Mouse (Mus musculus) myocyte (in vitro differentiated cells): ENCODE data around the gene Slc9a9. TPM values are rescaled to one million over a fixed set of nuclear protein-coding genes. Genes with fewer than 3 reads are reported as not detected.

Experiments
- H3K27me3 ChIP-seq: one replicate; pipeline ENCODE4 v1.6.1; 2011; ENCODE audit not compliant: control insufficient read depth, insufficient read depth, insufficient read length
- H3K36me3 ChIP-seq: one replicate; pipeline ENCODE4 v1.6.1; 2011; ENCODE audit not compliant: control insufficient read depth, insufficient read depth
- H3K4me2 ChIP-seq: one replicate; pipeline ENCODE4 v1.6.1; 2011; ENCODE audit warnings: low read depth, control low read depth
- H3K4me3 ChIP-seq: one replicate; pipeline ENCODE4 v1.5.1; 2011; ENCODE audit warnings: mild to moderate bottlenecking, control low read depth, moderate library complexity
- H3K79me2 ChIP-seq: one replicate; pipeline ENCODE4 v1.6.1; 2011; ENCODE audit not compliant: control insufficient read depth, insufficient read depth
- H3ac ChIP-seq: one replicate; pipeline ENCODE4 v1.6.1; 2011; ENCODE audit not compliant: control insufficient read depth, insufficient read length
- CEBPB ChIP-seq: IDR thresholded peaks from 2 replicates; pipeline ENCODE4 v1.6.1; 2011; ENCODE audit warnings: mild to moderate bottlenecking, moderate library complexity; ENCODE audit not compliant: poor library complexity, insufficient read depth, severe bottlenecking
- E2F4 ChIP-seq: IDR thresholded peaks from one replicate; pipeline ENCODE4 v1.6.1; 2011; ENCODE audit warnings: mild to moderate bottlenecking, control low read depth, moderate library complexity; ENCODE audit not compliant: insufficient read depth
- MAX ChIP-seq: IDR thresholded peaks from one replicate; pipeline ENCODE4 v1.6.1; 2011; ENCODE audit warnings: low read depth, mild to moderate bottlenecking, control low read depth
- MYOD1 ChIP-seq, 3 experiments: IDR thresholded peaks; one replicate each; pipeline ENCODE4 v1.6.1; 2011; ENCODE audit warnings: control low read depth in 2 of 3, low read depth in 2 of 3, mild to moderate bottlenecking in 2 of 3, moderate library complexity in 1 of 3; ENCODE audit not compliant: insufficient read length in 2 of 3, control insufficient read depth in 1 of 3
- MYOG ChIP-seq, 3 experiments: IDR thresholded peaks; one replicate each; pipeline ENCODE4 v1.6.1; 2011; ENCODE audit warnings: control low read depth in 2 of 3, low read depth in 2 of 3, mild to moderate bottlenecking in 2 of 3; ENCODE audit not compliant: insufficient read length in 2 of 3, control insufficient read depth in 1 of 3, insufficient read depth in 1 of 3
- POLR2A ChIP-seq: IDR thresholded peaks from one replicate; pipeline ENCODE4 v1.6.1; 2011; ENCODE audit warnings: low read depth, mild to moderate bottlenecking, control low read depth, moderate library complexity; ENCODE audit not compliant: insufficient read length
- POLR2AphosphoS2 ChIP-seq: IDR thresholded peaks from one replicate; pipeline ENCODE4 v1.6.1; 2011; ENCODE audit warnings: low read depth, control low read depth; ENCODE audit not compliant: insufficient read length
- REST ChIP-seq: IDR thresholded peaks from one replicate; pipeline ENCODE4 v1.6.1; 2011; ENCODE audit warnings: mild to moderate bottlenecking, control low read depth, moderate library complexity; ENCODE audit not compliant: insufficient read depth, insufficient read length
- SRF ChIP-seq: IDR thresholded peaks from one replicate; pipeline ENCODE4 v1.6.1; 2011; ENCODE audit warnings: low read depth; ENCODE audit not compliant: control insufficient read depth, insufficient read length
- TCF12 ChIP-seq: IDR thresholded peaks from one replicate; pipeline ENCODE4 v1.6.1; 2011; ENCODE audit warnings: mild to moderate bottlenecking, control low read depth; ENCODE audit not compliant: poor library complexity, insufficient read depth, severe bottlenecking
- TCF3 ChIP-seq: IDR thresholded peaks from one replicate; pipeline ENCODE4 v1.6.1; 2011; ENCODE audit warnings: low read depth, control low read depth; ENCODE audit not compliant: insufficient read length
- USF1 ChIP-seq: IDR thresholded peaks from one replicate; pipeline ENCODE4 v1.6.1; 2011; ENCODE audit warnings: low read depth, mild to moderate bottlenecking, control low read depth, moderate library complexity
- polyA plus RNA-seq: library from polyadenylated mRNA; unstranded; fragments of >200 nt; fragmentation: generic; extraction: Trizol; gene quantifications from one replicate; pipeline ENCODE4 v1.2.1, GENCODE M21; 2012; ENCODE audit warnings: missing spikeins

Gene Slc9a9
- polyA plus RNA-seq, 1 experiment, result 21.5 TPM

DNA sequence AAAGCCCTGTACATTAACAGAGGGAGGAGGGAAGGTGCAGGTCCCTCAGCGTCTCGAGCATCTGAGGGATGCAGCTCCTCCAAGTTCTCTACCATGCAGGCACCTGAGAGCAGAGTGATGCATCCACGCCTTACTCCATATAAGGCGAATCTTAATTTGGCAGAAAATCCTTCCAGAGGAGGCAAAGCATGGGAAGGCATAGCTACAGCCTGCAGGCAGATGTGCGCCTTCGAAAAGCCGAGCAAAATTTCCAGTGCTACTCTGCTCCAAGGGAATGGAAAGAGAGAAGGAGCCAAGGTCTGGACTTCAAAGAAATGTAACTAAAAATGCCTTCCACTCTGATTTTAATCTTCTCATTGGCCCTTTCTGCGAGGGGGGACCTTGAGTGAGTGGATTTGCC, 80.5 kb downstream of the Slc9a9 start:
- no peak overlapping the region for H3ac ChIP-seq
- H3K4me3 ChIP-seq, result no peak overlapping the region
- no peaks in the 10 kb centered on the region for H3K27me3 ChIP-seq
- peaks cover 9% of the 10 kb centered on the region for H3K36me3 ChIP-seq
- H3K79me2 ChIP-seq, result no peaks in the 10 kb centered on the region
- no peak overlapping the region for H3K4me2 ChIP-seq
- TF ChIP-seq MYOD1 (IDR thresholded peaks at IDR 0.05; ENCODE audit: control insufficient read depth in 1 of 3, insufficient read length in 2 of 3, low read depth in 2 of 3), result no peak
- no peak for TF ChIP-seq CEBPB
- TF ChIP-seq USF1, result no peak
- no peak for TF ChIP-seq SRF
- no peak for TF ChIP-seq REST
- no peak for TF ChIP-seq POLR2AphosphoS2
- TF ChIP-seq MYOG (IDR thresholded peaks at IDR 0.05; ENCODE audit: control insufficient read depth in 1 of 3, insufficient read depth in 1 of 3, insufficient read length in 2 of 3, low read depth in 2 of 3), result no peak
- TF ChIP-seq E2F4, result no peak
- no peak for TF ChIP-seq MAX
- TF ChIP-seq TCF12, result no peak
- TF ChIP-seq TCF3, result no peak
- TF ChIP-seq POLR2A, result no peak

DNA sequence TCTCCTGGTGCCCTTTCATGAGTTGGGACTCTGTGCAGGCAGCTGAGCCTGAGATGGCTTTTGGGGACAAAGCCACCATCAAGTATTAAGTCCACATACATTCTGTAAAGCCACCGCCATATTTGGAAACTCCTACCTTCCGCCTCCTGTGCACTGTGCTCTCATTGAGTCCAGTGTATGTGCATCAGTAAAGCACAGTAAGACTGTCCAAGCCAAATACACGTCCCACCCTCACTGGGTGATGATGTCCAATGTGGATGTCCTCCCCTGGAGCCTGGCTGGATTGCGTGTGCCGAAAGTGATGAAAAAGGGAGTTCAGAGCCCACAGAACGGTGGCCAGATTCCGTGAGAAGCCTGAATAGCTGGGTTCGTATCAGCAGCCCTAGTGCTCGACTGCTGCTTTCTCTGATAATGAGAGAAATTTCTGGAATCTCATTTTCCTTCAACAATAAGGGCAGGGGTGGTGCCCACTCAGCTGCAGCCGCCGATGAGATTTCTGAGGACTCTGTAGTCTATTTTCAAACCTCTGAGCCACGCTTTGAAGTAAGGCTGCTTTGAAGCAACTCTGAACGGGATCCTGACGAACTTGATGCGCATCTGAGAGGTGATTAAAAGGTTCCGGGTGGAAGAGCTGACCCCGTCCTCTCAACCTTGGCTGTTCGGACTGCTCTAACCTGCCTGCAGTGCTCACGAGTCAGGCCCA, 81.4 kb downstream of the Slc9a9 start:
- no peaks in the 10 kb centered on the region for H3K79me2 ChIP-seq
- no peak for TF ChIP-seq MAX
- TF ChIP-seq TCF12, result no peak
- TF ChIP-seq POLR2A, result no peak
- TF ChIP-seq MYOG (IDR thresholded peaks at IDR 0.05; ENCODE audit: control insufficient read depth in 1 of 3, insufficient read depth in 1 of 3, insufficient read length in 2 of 3, low read depth in 2 of 3), result no peak
- TF ChIP-seq REST, result no peak
- no peak for TF ChIP-seq SRF
- no peak for TF ChIP-seq TCF3
- TF ChIP-seq USF1, result no peak
- no peak for TF ChIP-seq E2F4
- TF ChIP-seq POLR2AphosphoS2, result no peak
- TF ChIP-seq CEBPB, result no peak
- TF ChIP-seq MYOD1 (IDR thresholded peaks at IDR 0.05; ENCODE audit: control insufficient read depth in 1 of 3, insufficient read length in 2 of 3, low read depth in 2 of 3), result no peak
- no peak overlapping the region for H3K4me2 ChIP-seq

DNA sequence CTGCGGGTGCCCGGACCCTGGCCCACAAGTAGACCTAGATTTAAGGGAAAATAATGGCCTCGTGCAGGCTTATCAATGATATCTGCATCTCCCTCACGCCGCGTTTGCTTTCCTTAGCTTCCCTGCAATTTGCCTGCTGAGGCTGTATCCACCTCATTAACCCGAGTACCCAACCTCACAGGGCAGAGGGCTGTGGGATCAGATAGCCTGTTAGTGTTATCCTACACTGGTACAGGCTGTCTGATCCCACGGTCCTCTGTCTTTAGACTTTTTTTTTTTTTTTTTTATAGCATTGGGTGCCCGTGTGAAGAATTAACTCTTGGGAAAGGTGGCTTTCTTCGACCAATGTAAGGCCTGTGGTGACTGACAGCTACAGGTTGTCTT, 81.9 kb downstream of the Slc9a9 start:
- Histone ChIP-seq H3K79me2 (no peaks in the 10 kb centered on the region), H3K27me3 (no peaks in the 10 kb centered on the region), H3K4me2 (no peak overlapping the region), H3ac (no peak overlapping the region), H3K36me3 (peaks cover 4% of the 10 kb centered on the region), H3K4me3 (no peak overlapping the region)
- no peak for TF ChIP-seq CEBPB
- no peak for TF ChIP-seq TCF12
- no peak for TF ChIP-seq TCF3
- no peak for TF ChIP-seq E2F4
- TF ChIP-seq POLR2AphosphoS2, result no peak
- no peak for TF ChIP-seq SRF
- no peak for TF ChIP-seq MAX
- TF ChIP-seq MYOD1 (IDR thresholded peaks at IDR 0.05; ENCODE audit: control insufficient read depth in 1 of 3, insufficient read length in 2 of 3, low read depth in 2 of 3), result no peak
- TF ChIP-seq POLR2A, result no peak
- no peak for TF ChIP-seq REST
- TF ChIP-seq USF1, result no peak
- TF ChIP-seq MYOG (IDR thresholded peaks at IDR 0.05; ENCODE audit: control insufficient read depth in 1 of 3, insufficient read depth in 1 of 3, insufficient read length in 2 of 3, low read depth in 2 of 3), result no peak

More for the DNA sequence above, 81.4 kb downstream of the Slc9a9 start:
- peaks cover 4% of the 10 kb centered on the region for H3K36me3 ChIP-seq
- H3K27me3 ChIP-seq, result no peaks in the 10 kb centered on the region
- H3K4me3 ChIP-seq, result no peak overlapping the region
- H3ac ChIP-seq, result no peak overlapping the region

DNA sequence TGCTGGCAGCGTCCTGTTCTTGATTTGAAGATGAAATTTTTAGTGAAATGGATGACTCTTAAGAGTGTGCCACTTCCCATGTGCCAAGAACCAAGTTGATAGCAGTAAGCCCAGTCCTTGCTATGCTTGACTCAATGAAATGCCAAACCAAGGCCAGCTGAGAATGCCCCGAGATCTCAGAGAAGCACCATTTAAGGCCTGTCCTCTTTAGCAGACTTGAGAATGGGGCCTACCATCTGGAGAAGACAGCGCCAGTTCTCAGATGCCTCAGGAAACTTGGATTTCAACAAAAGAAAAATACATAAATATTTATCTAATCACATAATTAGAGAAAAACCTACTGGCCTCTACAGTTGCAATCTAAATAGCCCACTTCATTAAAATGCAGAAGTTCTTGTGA, 82.4 kb downstream of the Slc9a9 start:
- no peak overlapping the region for H3ac ChIP-seq
- peaks cover 7% of the 10 kb centered on the region for H3K36me3 ChIP-seq
- no peak overlapping the region for H3K4me2 ChIP-seq
- no peak overlapping the region for H3K4me3 ChIP-seq
- TF ChIP-seq E2F4 (no peak), USF1 (no peak), SRF (no peak), MYOG (IDR thresholded peaks at IDR 0.05; ENCODE audit: control insufficient read depth in 1 of 3, insufficient read depth in 1 of 3, insufficient read length in 2 of 3, low read depth in 2 of 3) (no peak), REST (no peak), TCF12 (no peak), MAX (no peak), POLR2AphosphoS2 (no peak), CEBPB (no peak), TCF3 (no peak)
- H3K27me3 ChIP-seq, result no peaks in the 10 kb centered on the region
- no peaks in the 10 kb centered on the region for H3K79me2 ChIP-seq

GRCm38 (mm10) chr9:94759904-94760303, 90.2 kb downstream of the Slc9a9 start:
- Histone ChIP-seq H3K4me2 (no peak overlapping the region), H3K27me3 (no peaks in the 10 kb centered on the region), H3K36me3 (peaks cover 7% of the 10 kb centered on the region), H3ac (no peak overlapping the region), H3K4me3 (no peak overlapping the region), H3K79me2 (no peaks in the 10 kb centered on the region)
- TF ChIP-seq TCF3 (no peak), TCF12 (no peak), SRF (no peak), REST (no peak), MYOG (IDR thresholded peaks at IDR 0.05; ENCODE audit: control insufficient read depth in 1 of 3, insufficient read depth in 1 of 3, insufficient read length in 2 of 3, low read depth in 2 of 3) (no peak), E2F4 (no peak), POLR2AphosphoS2 (no peak), CEBPB (no peak), MAX (no peak), USF1 (no peak), MYOD1 (IDR thresholded peaks at IDR 0.05; ENCODE audit: control insufficient read depth in 1 of 3, insufficient read length in 2 of 3, low read depth in 2 of 3) (no peak), POLR2A (no peak)
